Mouse (Mus musculus): ENCODE measurements around the gene Fem1b. TPM values are rescaled to one million over a fixed set of nuclear protein-coding genes. Genes with fewer than 3 reads are reported as not detected.

Fem1b gene
- total RNA-seq, 2 experiments from 2014 or later, result 24.8 to 25.9 TPM

DNA sequence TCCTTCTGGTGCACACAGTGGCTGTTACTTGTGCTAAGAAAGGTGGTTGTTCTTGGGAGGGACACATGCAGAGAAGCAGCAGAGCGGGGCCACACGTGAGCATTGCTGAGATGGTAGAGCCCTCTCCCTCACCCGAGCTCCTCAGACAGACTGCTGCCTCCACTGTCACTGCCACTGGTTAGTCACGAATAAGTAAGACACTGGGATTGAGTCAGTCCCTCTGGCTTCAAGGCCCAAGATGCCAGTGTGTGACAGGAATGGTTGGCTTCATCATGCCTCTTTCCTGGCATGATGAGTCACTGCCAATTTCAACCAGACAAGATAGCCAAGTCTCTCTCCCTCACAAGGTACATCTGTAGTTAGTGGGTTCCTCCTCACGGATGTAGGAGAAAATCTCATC lies 25.0 kb downstream of the Fem1b start:
- intact Hi-C loops (cut with DNase I), result no loop called here
- DNase-seq, result no peak

DNA sequence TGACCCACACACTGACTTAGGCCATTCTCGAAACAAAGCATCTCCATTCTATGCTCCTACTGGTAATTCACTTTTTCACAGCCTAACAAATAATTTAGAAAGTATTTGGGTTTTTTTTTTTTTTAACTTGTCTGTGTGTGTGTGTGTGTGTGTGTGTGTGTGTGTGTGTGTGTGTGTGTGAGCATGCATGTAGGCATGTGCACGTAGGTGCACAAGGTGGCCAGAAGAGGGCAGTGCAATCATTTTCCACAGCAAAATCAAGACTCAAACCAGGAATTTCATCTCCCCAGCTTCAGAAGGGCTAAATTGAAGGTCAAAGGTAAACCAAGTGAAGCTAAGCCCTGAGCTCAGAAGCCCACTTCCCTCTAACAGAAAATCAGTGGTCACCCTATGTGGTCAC lies 27.5 kb downstream of the Fem1b start:
- intact Hi-C loops (cut with DNase I), result loop anchor here (5.0 kb wide), 1 partner anchor 43 kb away; no protein-coding TSS in a partner anchor

DNA sequence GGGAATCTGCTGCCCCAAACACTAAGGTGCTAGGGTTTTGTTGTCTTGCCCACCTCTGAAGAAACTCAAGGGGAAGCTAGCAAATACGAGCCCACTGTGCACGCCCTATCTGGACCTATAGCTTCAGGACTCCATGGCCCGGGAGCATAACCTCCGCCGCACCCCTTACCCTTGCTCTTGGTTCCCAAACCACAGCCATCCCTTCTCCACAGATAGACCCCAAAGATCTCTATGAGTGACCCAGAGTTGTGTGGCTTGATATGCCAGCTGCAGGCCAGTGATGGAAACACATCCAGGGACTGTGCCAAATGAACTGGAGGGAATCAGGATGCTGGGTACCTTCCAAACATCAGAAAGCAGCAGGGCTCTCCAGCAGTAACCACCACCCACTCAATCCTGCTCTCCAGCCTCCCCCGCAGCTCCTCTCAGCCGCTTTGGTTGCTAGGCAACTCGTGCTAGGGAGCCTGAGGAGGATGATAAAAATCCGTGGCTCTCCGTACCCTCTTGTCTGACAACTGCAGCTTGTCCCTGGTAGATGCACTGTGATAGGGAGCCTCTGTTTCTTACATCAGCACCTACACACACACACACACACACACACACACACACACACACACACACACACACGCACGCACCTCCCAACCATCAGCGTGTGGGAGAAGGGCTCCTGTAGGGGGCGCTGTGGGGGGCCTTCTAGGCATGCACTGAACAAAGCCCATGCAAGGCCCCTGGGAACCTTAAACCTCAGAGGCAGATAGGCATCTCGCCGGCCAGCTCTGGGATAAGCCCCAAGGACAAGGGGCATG lies 28.6 kb downstream of the Fem1b start:
- intact Hi-C loops (cut with DNase I), result loop anchor here (5.0 kb wide), 1 partner anchor 44 kb away; no protein-coding TSS in a partner anchor
- no peak for DNase-seq

More for the DNA sequence above, 27.5 kb downstream of the Fem1b start:
- DNase-seq, result no peak

DNA sequence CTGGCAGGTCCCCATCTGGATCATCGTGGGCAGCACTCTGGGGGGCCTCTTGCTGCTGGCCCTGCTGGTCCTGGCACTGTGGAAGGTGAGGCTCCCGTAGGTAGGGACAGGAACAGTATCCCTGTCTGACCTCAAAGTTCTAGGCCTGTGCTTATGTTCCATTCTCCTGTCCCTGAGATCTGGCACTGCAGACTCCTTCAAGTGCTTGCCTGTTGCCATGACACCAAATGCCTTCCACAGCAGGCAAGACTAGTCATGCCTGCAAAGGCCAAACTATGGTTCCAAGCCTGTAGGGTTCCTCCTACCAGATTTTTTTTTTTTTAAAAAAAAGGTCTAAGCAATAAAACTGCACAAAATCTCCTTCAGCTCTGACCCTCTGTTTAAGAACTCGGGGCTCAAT lies 29.8 kb downstream of the Fem1b start:
- intact Hi-C loops (cut with DNase I), result loop anchor here (5.0 kb wide), 1 partner anchor 45 kb away; no protein-coding TSS in a partner anchor
- peak in 1 of 2 experiments; percentile 26 for DNase-seq

DNA sequence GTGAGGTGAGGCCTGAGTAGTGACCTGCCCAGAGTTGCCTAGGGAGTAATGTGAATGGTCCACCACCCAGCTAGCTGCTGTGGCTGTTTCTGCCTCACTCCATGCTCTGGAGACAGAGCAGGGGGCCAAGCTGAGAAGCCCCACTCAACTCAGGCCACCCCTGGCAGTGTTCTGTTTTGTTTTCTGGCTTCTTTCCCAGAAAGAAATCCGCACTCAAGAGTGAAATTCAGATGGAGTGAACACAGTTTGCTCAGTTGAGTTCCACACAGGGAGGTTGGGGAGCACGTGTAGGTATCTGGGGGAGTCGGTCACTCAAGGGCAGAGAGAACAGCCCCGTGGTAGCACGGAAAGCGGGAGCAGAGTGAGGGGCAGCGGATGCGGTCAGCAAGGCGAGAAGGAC lies 33.0 kb downstream of the Fem1b start:
- DNase-seq, result no peak
- intact Hi-C loops (cut with DNase I), result loop anchor here (5.0 to 10.0 kb wide), 2 partner anchors 314 to 491 kb away; no protein-coding TSS in a partner anchor

DNA sequence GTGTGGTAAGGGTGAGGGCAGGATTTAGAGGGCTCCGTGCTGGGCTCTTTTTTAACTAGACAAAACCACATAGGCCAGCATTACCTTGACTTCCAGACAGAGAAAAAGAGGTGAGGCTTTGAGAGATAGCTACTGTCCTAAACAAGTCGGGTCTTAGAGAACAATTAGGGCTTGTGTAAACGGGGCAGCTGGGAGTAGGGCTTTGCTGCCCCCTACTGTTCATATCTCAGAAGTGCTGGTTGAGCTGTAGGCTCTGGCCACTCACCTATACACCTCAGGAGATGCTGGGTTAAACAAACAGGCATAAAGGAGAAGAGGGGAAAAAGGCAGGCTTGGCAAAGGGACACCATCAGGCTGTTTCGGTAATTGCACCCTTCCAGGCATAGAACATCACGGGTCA lies 34.3 kb downstream of the Fem1b start:
- intact Hi-C loops (cut with DNase I), result loop anchor here (1.0 to 10.0 kb wide), 4 partner anchors 33 to 490 kb away; no protein-coding TSS in a partner anchor
- peak; percentile 64 to 73 for DNase-seq

DNA sequence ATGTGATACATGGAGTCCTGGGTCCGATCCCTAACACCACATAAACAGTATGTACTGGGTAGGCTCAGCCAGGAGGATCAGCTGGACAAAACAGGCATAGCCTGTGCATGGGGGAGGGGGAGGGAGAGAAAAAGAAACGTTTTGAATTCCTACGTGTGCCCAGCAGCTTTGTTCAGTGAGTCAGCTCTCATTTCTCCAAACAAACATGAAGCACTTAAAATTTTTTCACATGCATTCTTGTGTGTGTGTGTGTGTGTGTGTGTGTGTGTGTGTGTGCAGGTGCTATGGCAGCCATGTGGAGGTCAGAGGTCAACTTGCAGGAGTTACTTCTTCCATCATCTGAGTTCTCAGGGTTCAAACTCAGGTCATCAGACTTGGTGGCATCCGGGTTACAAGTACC lies 36.3 kb downstream of the Fem1b start:
- intact Hi-C loops (cut with DNase I), result loop anchor here (5.0 to 10.0 kb wide), 2 partner anchors 311 to 488 kb away; no protein-coding TSS in a partner anchor
- DNase-seq, result no peak

DNA sequence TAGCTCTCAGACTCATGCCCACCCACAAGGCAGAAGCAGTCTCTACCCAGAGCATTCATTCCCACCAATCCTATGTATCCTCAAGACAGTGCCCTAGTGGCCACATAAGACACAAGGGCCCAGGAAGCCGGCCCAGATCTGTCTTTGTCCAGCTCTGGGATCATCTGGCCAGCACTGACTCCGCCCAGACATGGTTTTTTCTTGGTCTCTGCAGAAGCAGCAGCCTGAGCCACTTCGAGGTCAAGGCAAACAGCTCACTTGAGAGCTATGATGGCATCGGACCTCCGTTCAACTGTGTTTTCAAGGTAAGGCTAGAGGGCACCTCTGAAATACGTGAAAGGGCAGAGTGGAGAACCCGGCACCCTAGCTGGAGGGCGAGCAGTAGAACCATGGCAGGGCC lies 39.0 kb downstream of the Fem1b start:
- intact Hi-C loops (cut with DNase I), result loop anchor here (10.0 kb wide), 1 partner anchor 308 kb away; no protein-coding TSS in a partner anchor
- no peak for DNase-seq

DNA sequence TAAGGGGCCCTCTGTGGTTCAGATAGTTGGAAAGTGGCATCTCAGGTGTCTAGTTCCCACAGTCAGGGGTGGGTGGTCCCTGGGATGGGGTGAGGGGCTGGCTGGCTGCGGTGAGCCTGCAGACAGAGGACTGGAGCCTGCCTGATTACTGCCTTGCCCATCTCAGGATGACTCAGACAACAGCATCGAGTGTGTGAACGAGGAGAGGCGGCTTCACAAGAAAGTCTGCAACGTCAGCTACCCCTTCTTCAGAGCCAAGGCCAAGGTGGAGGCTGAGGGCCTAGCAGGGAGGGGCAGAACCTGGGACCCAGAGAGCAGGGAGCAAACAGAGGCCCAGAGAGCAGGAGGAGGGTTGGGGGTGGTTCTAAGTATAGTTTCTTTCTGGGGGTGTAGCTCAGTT lies 43.4 kb downstream of the Fem1b start:
- intact Hi-C loops (cut with DNase I), result no loop called here
- DNase-seq, result no peak

DNA sequence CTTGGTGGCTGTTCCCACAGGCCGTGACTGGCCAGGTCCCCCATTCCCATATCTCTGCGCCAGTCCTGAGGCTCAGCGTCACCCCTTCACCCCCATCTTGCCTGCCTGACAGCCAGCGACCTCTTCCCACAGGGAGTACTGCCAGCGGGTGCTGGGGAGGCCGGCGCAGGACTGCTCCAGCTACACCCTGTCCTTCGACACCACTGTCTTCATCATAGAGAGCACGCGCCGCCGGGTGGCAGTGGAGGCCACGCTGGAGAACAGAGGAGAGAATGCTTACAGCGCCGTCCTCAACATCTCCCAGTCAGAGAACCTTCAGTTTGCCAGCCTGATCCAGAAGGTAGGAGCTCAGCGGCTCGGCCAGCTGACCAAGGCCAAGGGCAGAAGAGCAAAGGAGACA lies 44.3 kb downstream of the Fem1b start:
- no peak for DNase-seq
- intact Hi-C loops (cut with DNase I), result no loop called here

DNA sequence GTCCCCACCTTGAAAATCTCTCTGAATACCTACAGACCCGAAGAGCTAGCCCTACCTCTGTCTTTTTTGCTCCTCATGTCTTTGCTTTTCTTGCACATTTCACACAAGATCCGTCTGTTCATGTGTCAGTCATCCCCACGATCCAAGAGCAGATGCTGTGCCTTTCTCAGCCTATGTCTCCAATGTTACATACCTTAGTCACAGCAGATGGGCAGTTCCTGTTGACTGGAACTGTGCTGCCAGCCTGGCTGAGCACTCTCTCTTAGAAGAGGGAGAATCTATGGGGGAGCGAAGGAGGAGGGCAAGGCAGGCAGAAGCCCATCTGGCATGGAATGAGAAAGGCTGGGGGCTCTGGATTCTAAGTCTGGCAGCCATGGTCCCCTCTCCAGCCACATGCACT lies 46.4 kb downstream of the Fem1b start:
- intact Hi-C loops (cut with DNase I), result no loop called here
- DNase-seq, result no peak

DNA sequence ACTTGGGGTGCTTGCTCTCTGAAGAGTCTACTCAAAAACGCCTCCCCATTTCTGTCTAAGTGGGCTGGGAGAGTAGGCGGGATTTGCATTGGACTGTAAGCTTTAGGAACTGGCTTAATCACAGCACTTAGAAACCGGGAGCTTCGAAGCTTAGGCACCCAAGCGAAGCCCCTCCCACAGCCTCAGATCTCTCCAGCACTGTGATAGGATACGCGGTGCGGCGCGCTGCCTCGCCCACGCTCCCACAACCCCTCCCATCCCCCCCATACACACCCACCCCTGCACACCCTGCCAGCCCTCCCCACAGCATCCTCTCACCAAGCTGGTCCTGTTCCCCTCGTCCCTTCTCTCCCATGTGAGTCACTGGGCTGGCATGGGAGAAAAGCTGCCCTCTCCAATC lies 48.3 kb downstream of the Fem1b start:
- no peak for DNase-seq
- intact Hi-C loops (cut with DNase I), result no loop called here

DNA sequence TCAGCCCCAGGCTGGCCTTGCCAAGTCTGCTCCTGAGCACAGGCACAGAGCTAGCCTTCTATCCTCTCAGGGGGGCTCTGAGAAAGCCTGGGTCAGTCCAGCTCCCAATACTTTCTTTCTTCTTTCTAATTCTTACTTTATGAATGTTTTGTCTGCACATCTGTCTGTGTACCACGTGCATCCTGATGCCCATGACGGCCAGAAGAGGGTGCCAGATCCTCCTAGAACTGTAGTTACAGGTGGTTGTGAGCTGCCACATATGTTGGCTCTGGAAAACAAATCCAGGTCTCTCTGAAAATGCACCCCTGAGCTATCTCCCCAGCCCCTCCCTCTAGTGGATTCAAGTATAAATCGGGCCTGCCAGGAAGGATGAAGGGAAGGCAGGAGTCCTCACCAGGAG lies 52.1 kb downstream of the Fem1b start:
- intact Hi-C loops (cut with DNase I), result no loop called here
- no peak for DNase-seq

DNA sequence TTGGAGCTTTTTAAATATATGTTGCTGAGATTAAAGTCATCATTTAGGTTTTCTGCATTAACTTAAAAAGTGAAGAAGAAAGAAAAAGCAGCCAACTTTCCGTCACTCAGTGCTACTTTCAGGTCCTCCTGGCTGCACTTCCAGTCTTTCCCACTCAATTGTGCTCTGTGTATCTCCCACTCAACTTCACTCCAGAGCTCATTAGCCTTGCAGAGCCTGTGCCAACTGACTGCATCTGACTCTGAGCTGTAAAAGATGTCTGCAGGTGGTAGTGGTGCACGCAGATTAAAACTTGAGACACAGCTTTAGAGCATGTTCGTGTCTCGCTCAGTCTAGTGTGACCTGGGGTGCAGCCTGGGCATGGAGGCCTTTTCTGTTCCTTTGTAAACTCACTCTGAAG lies 53.4 kb downstream of the Fem1b start:
- DNase-seq, result no peak
- intact Hi-C loops (cut with DNase I), result no loop called here

DNA sequence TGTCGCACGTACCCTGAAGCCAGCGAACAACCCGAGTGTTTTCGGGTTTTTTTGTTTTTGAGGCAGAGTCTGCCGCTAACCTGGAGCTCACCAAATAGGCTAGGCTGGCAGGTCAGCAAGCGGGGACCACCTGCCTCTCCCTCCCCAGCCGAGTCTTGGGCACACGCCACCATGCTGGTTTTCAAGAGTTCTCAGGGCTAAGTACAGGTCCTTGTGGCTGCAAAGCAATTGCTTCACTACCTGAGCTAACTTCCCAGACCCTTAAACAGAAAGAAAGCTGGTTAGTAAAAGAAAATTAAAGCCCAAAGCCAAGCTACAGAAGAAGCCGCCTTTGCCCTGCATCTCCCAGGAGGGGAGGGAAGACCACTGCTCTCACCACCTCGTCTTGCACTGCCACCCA lies 61.4 kb downstream of the Fem1b start:
- DNase-seq, result no peak
- intact Hi-C loops (cut with DNase I), result no loop called here

DNA sequence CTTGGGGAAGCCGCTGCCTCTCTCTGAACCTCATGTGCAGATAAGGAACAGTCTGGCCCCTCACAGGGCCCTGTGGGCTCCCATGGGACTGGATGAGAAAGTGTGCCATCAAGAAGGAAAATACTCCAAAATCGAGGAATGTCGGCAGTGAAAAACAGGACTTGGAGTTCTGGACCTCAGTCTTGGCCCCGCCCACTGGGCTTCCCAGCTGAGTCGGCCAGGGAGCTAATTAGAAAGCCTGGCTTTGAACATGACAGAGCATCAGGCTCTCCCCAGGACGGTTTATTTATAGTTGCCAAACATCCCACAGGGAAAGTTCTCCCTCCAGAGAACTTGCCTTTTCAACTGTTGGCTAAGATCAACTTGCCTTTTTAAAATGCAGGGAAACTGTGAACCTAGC lies 62.1 kb downstream of the Fem1b start:
- intact Hi-C loops (cut with DNase I), result no loop called here
- peak; percentile 39 to 42 for DNase-seq

DNA sequence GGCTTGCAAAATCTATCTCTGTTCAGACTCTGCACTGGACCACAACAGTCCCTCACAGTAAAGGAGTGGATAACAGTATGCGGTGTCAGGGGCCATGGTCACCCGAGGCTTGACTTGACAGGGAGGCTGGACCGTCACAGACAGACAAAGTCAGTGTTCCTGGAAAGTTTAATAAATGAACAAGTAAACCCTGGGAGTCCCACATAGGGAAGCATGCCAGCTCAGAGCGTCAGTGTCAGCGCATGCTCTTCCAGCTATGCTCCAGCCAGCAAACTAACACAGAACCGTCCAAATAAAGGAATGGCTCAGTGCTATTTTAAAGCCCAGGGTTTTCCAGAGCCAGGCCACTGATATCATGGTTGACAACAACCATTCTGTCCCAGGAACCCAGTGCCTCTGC lies 65.1 kb downstream of the Fem1b start:
- no peak for DNase-seq
- intact Hi-C loops (cut with DNase I), result no loop called here

DNA sequence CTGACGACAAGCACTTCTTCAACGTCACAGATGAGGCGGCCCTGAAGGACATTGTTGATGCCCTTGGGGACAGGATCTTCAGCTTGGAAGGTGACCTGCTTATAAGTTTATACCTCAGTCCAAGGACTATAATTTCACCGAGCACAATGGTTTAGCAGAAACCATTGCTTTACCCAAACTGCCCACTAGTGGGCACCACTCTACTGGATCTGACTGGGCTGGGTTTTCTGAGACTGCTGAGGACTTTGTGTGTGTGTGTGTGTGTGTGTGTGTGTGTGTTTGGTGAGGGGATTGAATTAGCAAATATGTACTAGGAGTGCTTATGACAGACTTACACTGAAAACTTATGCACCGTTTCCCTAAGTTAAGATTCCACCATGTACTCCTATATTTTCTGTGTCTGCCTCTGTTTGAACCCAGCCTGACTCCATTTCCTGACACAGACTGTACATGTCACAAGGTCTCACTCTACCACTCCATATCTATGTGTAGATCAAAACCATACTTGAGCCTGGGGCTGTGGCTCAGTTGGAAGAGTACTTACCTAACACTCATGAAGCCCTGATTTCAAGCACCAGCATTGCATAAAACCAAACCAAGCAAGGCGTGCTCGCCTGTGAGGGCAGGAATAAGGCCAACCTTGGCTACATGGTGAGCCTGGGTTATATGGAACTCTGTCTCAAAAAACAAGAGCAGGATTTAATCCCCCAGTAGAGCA lies 67.0 kb downstream of the Fem1b start:
- DNase-seq, result peak; percentile 27 to 66
- intact Hi-C loops (cut with DNase I), result loop anchor here (1.0 to 5.0 kb wide), 2 partner anchors 33 to 83 kb away; no protein-coding TSS in a partner anchor

Measured in heart, postnatal 14 days (tissue).